Mouse (Mus musculus): ENCODE measurements around the gene Dram1.

DNA sequence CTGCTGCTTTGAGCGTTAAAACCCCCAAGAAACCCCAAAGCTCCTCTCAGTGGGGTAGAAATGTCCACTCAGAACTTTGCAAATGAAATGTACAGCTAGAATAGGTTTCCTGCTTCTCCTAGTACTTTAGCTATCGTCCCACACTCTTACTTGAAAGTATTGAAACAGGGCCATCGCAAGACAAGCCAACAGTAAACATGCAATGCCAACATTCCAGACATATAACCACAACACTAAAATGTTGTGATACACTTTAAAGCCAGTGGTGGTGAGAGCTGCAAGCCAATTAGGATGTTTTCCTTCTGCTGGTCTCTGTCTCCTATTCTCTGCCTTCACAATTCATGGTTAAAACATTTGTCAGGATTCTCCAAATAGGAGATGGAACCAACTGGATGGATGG is 97.2 kb downstream of the Dram1 start:
- TF ChIP-seq CTCF (IDR thresholded peaks at IDR 0.05; ENCODE audit: low read depth, low read length) (no peak), POLR2A (IDR thresholded peaks at IDR 0.05; ENCODE audit: borderline replicate concordance, low read depth, low read length) (no peak)
